Mouse (Mus musculus): ENCODE results near the gene Dnah11. TPM values are rescaled to one million over a fixed set of nuclear protein-coding genes. Genes with fewer than 3 reads are reported as not detected.
A peak's percentile ranks its signal among the peaks of the same experiment; 100 is the strongest.

Gene Dnah11
- polyA plus RNA-seq, 1 experiment from 2014 or later: 0.13 TPM

- 93% methylated on average over 6 of the region's 6 CpGs for whole genome bisulfite sequencing
- Histone ChIP-seq H3K4me1 (ENCODE audit: control insufficient read depth, insufficient read depth, low read length) (no peaks in the 10 kb centered on the region), H3K9me3 (ENCODE audit: control insufficient read depth, low read length) (no peaks in the 10 kb centered on the region), H3K4me2 (ENCODE audit: low read length) (no peak overlapping the region), H3K36me3 (ENCODE audit: control insufficient read depth, insufficient read depth, low read length) (no peaks in the 10 kb centered on the region), H3K9ac (replicated peaks; ENCODE audit: low read length) (no peak overlapping the region), H3K27me3 (ENCODE audit: control insufficient read depth, insufficient read depth, low read length) (no peaks in the 10 kb centered on the region), H3K27ac (replicated peaks; ENCODE audit: low read depth, low read length) (no peak overlapping the region), H3K4me3 (replicated peaks; ENCODE audit: low read depth, low read length) (no peak overlapping the region)
- DNase-seq (no peak), ATAC-seq (ENCODE audit: low FRiP score, low TSS enrichment) (no peak)
Observed at GRCm38 (mm10) chr12:118080441-118080840, 118.4 kb downstream of the Dnah11 start.

GRCm38 (mm10) chr12:118078434-118078989 lies 120.3 kb downstream of the Dnah11 start:
- Histone ChIP-seq H3K4me2 (ENCODE audit: low read length) (no peak overlapping the region), H3K27ac (replicated peaks; ENCODE audit: low read depth, low read length) (no peak overlapping the region), H3K9ac (replicated peaks; ENCODE audit: low read length) (no peak overlapping the region), H3K27me3 (ENCODE audit: control insufficient read depth, insufficient read depth, low read length) (no peaks in the 10 kb centered on the region), H3K36me3 (ENCODE audit: control insufficient read depth, insufficient read depth, low read length) (no peaks in the 10 kb centered on the region), H3K4me3 (replicated peaks; ENCODE audit: low read depth, low read length) (no peak overlapping the region), H3K9me3 (ENCODE audit: control insufficient read depth, low read length) (no peaks in the 10 kb centered on the region), H3K4me1 (ENCODE audit: control insufficient read depth, insufficient read depth, low read length) (no peaks in the 10 kb centered on the region)
- ATAC-seq (ENCODE audit: low FRiP score, low TSS enrichment) (no peak), DNase-seq (no peak)
- WGBS: 88% methylated on average over 9 of the region's 9 CpGs

- Histone ChIP-seq H3K4me1 (ENCODE audit: control insufficient read depth, insufficient read depth, low read length) (no peaks in the 10 kb centered on the region), H3K9me3 (ENCODE audit: control insufficient read depth, low read length) (no peaks in the 10 kb centered on the region), H3K27ac (replicated peaks; ENCODE audit: low read depth, low read length) (no peak overlapping the region), H3K9ac (replicated peaks; ENCODE audit: low read length) (no peak overlapping the region), H3K36me3 (ENCODE audit: control insufficient read depth, insufficient read depth, low read length) (no peaks in the 10 kb centered on the region), H3K27me3 (ENCODE audit: control insufficient read depth, insufficient read depth, low read length) (no peaks in the 10 kb centered on the region), H3K4me2 (ENCODE audit: low read length) (no peak overlapping the region), H3K4me3 (replicated peaks; ENCODE audit: low read depth, low read length) (no peak overlapping the region)
- no peak for DNase-seq
- 82% methylated on average over 3 of the region's 3 CpGs for WGBS
- ATAC-seq (ENCODE audit: low FRiP score, low TSS enrichment): no peak
Observed at GRCm38 (mm10) chr12:118076802-118077201, 122.0 kb downstream of the Dnah11 start.

- 60% methylated on average over 3 of the region's 3 CpGs for WGBS
- H3K4me3 ChIP-seq (replicated peaks; ENCODE audit: low read depth, low read length): no peak overlapping the region
- ATAC-seq (ENCODE audit: low FRiP score, low TSS enrichment) (no peak; the same call in 1 of the 2 replicates), DNase-seq (peak; percentile 29)
- H3K4me2 ChIP-seq (ENCODE audit: low read length): no peak overlapping the region
- no peak overlapping the region; the same call in 1 of the 2 replicates for H3K27ac ChIP-seq (replicated peaks; ENCODE audit: low read depth, low read length)
- H3K4me1 ChIP-seq (ENCODE audit: control insufficient read depth, insufficient read depth, low read length): no peaks in the 10 kb centered on the region
- no peaks in the 10 kb centered on the region for H3K27me3 ChIP-seq (ENCODE audit: control insufficient read depth, insufficient read depth, low read length)
- no peaks in the 10 kb centered on the region for H3K9me3 ChIP-seq (ENCODE audit: control insufficient read depth, low read length)
- no peaks in the 10 kb centered on the region for H3K36me3 ChIP-seq (ENCODE audit: control insufficient read depth, insufficient read depth, low read length)
- no peak overlapping the region for H3K9ac ChIP-seq (replicated peaks; ENCODE audit: low read length)
Observed at GRCm38 (mm10) chr12:118072181-118072872, 126.5 kb downstream of the Dnah11 start.

- 85% methylated on average over 1 of the region's 1 CpGs for WGBS
Observed at GRCm38 (mm10) chr12:118071667-118072066, 127.2 kb downstream of the Dnah11 start.

GRCm38 (mm10) chr12:118068785-118069184 lies 130.1 kb downstream of the Dnah11 start:
- Histone ChIP-seq H3K9me3 (ENCODE audit: control insufficient read depth, low read length) (no peaks in the 10 kb centered on the region), H3K4me1 (ENCODE audit: control insufficient read depth, insufficient read depth, low read length) (no peaks in the 10 kb centered on the region), H3K4me2 (ENCODE audit: low read length) (no peak overlapping the region), H3K9ac (replicated peaks; ENCODE audit: low read length) (no peak overlapping the region), H3K27ac (replicated peaks; ENCODE audit: low read depth, low read length) (no peak overlapping the region), H3K36me3 (ENCODE audit: control insufficient read depth, insufficient read depth, low read length) (no peaks in the 10 kb centered on the region), H3K4me3 (replicated peaks; ENCODE audit: low read depth, low read length) (no peak overlapping the region), H3K27me3 (ENCODE audit: control insufficient read depth, insufficient read depth, low read length) (no peaks in the 10 kb centered on the region)
- DNase-seq: no peak
- WGBS: 75% methylated on average over 4 of the region's 4 CpGs
- ATAC-seq (ENCODE audit: low FRiP score, low TSS enrichment): no peak

More at GRCm38 (mm10) chr12:118071667-118072066, 127.2 kb downstream of the Dnah11 start:
- H3K4me3 ChIP-seq (replicated peaks; ENCODE audit: low read depth, low read length): no peak overlapping the region
- no peaks in the 10 kb centered on the region for H3K36me3 ChIP-seq (ENCODE audit: control insufficient read depth, insufficient read depth, low read length)
- H3K27ac ChIP-seq (replicated peaks; ENCODE audit: low read depth, low read length): no peak overlapping the region
- H3K9me3 ChIP-seq (ENCODE audit: control insufficient read depth, low read length): no peaks in the 10 kb centered on the region
- no peaks in the 10 kb centered on the region for H3K27me3 ChIP-seq (ENCODE audit: control insufficient read depth, insufficient read depth, low read length)
- no peak overlapping the region for H3K4me2 ChIP-seq (ENCODE audit: low read length)
- no peak for ATAC-seq (ENCODE audit: low FRiP score, low TSS enrichment)
- DNase-seq: peak; percentile 25
- no peak overlapping the region for H3K9ac ChIP-seq (replicated peaks; ENCODE audit: low read length)
- no peaks in the 10 kb centered on the region for H3K4me1 ChIP-seq (ENCODE audit: control insufficient read depth, insufficient read depth, low read length)

- ATAC-seq (ENCODE audit: low FRiP score, low TSS enrichment): no peak
- 94% methylated on average over 6 of the region's 6 CpGs for WGBS
- Histone ChIP-seq H3K9me3 (ENCODE audit: control insufficient read depth, low read length) (no peaks in the 10 kb centered on the region), H3K4me1 (ENCODE audit: control insufficient read depth, insufficient read depth, low read length) (no peaks in the 10 kb centered on the region), H3K36me3 (ENCODE audit: control insufficient read depth, insufficient read depth, low read length) (no peaks in the 10 kb centered on the region), H3K4me3 (replicated peaks; ENCODE audit: low read depth, low read length) (no peak overlapping the region), H3K9ac (replicated peaks; ENCODE audit: low read length) (no peak overlapping the region), H3K27me3 (ENCODE audit: control insufficient read depth, insufficient read depth, low read length) (no peaks in the 10 kb centered on the region), H3K27ac (replicated peaks; ENCODE audit: low read depth, low read length) (no peak overlapping the region), H3K4me2 (ENCODE audit: low read length) (no peak overlapping the region)
- no peak for DNase-seq
Observed at GRCm38 (mm10) chr12:118062343-118062742, 136.5 kb downstream of the Dnah11 start.

- Histone ChIP-seq H3K9me3 (ENCODE audit: control insufficient read depth, low read length) (no peaks in the 10 kb centered on the region), H3K27me3 (ENCODE audit: control insufficient read depth, insufficient read depth, low read length) (no peaks in the 10 kb centered on the region), H3K4me3 (replicated peaks; ENCODE audit: low read depth, low read length) (no peak overlapping the region), H3K4me2 (ENCODE audit: low read length) (no peak overlapping the region), H3K36me3 (ENCODE audit: control insufficient read depth, insufficient read depth, low read length) (no peaks in the 10 kb centered on the region), H3K27ac (replicated peaks; ENCODE audit: low read depth, low read length) (no peak overlapping the region), H3K9ac (replicated peaks; ENCODE audit: low read length) (no peak overlapping the region), H3K4me1 (ENCODE audit: control insufficient read depth, insufficient read depth, low read length) (no peaks in the 10 kb centered on the region)
- ATAC-seq (ENCODE audit: low FRiP score, low TSS enrichment) (no peak), DNase-seq (peak; percentile 56)
- WGBS: 69% methylated on average over 10 of the region's 10 CpGs
Observed at GRCm38 (mm10) chr12:118056876-118057275, 142.0 kb downstream of the Dnah11 start.

GRCm38 (mm10) chr12:118045381-118045780 lies 153.5 kb downstream of the Dnah11 start:
- H3K9me3 ChIP-seq (ENCODE audit: control insufficient read depth, low read length): no peaks in the 10 kb centered on the region
- no peak overlapping the region for H3K4me3 ChIP-seq (replicated peaks; ENCODE audit: low read depth, low read length)
- ATAC-seq (ENCODE audit: low FRiP score, low TSS enrichment): no peak
- H3K27me3 ChIP-seq (ENCODE audit: control insufficient read depth, insufficient read depth, low read length): no peaks in the 10 kb centered on the region
- H3K4me2 ChIP-seq (ENCODE audit: low read length): no peak overlapping the region
- no peak overlapping the region for H3K9ac ChIP-seq (replicated peaks; ENCODE audit: low read length)
- H3K36me3 ChIP-seq (ENCODE audit: control insufficient read depth, insufficient read depth, low read length): no peaks in the 10 kb centered on the region
- H3K4me1 ChIP-seq (ENCODE audit: control insufficient read depth, insufficient read depth, low read length): no peaks in the 10 kb centered on the region
- H3K27ac ChIP-seq (replicated peaks; ENCODE audit: low read depth, low read length): no peak overlapping the region
- DNase-seq: no peak
- WGBS: 85% methylated on average over 4 of the region's 4 CpGs

All from midbrain, embryonic 14.5 days (tissue).